Mouse (Mus musculus) liver, postnatal 0 days (tissue): Measurements from ENCODE around the gene Dnase1l2. TPM values are rescaled to one million over a fixed set of nuclear protein-coding genes. Genes with fewer than 3 reads are reported as not detected.

Experiments used
- ATAC-seq: fragments of 200-750 bp; cut with Nextera tagmentation; 2 replicates; pipeline ENCODE4 v1.8.0; 2017; ENCODE audit warnings: mild to moderate bottlenecking, moderate library complexity
- DNase-seq: peaks from one replicate; pipeline ENCODE4 v3.0.0-alpha.2; 2016
- H3K27ac ChIP-seq: fragments of 300-500 bp; sonication (generic); 2 replicates; pipeline ENCODE4 v1.5.1; 2014; ENCODE audit warnings: antibody characterized with exemption, moderate library complexity, mild to moderate bottlenecking, low read depth
- H3K27me3 ChIP-seq: fragments of 300-500 bp; sonication (generic); 2 replicates; pipeline ENCODE4 v1.6.1; 2014; ENCODE audit warnings: low read length, control low read depth, mixed read lengths; ENCODE audit not compliant: insufficient read depth
- H3K36me3 ChIP-seq: fragments of 300-500 bp; sonication (generic); replicated peaks from 2 replicates; pipeline ENCODE4 v1.6.1; 2014; ENCODE audit warnings: mild to moderate bottlenecking, control low read depth, low read length, moderate library complexity, mixed read lengths; ENCODE audit not compliant: insufficient read depth
- H3K4me1 ChIP-seq: fragments of 300-500 bp; sonication (generic); 2 replicates; pipeline ENCODE4 v1.6.1; 2014; ENCODE audit warnings: antibody characterized with exemption, mild to moderate bottlenecking, control low read depth; ENCODE audit not compliant: insufficient read depth
- H3K4me2 ChIP-seq: fragments of 300-500 bp; sonication (generic); 2 replicates; pipeline ENCODE4 v1.6.1; 2014; ENCODE audit warnings: low read depth, mild to moderate bottlenecking, low read length, moderate library complexity, mixed read lengths
- H3K4me3 ChIP-seq: fragments of 300-500 bp; sonication (generic); 2 replicates; pipeline ENCODE4 v1.5.1; 2014; ENCODE audit warnings: low read depth, low read length
- H3K9ac ChIP-seq: fragments of 300-500 bp; sonication (generic); replicated peaks from 2 replicates; pipeline ENCODE4 v1.6.1; 2014; ENCODE audit warnings: mild to moderate bottlenecking, moderate library complexity
- H3K9me3 ChIP-seq: fragments of 300-500 bp; sonication (generic); 2 replicates; pipeline ENCODE4 v1.6.1; 2016; ENCODE audit warnings: mild to moderate bottlenecking, control low read depth, low read length, mixed read lengths
- CTCF ChIP-seq: sonication (generic); IDR thresholded peaks from 2 replicates; pipeline ENCODE4 v1.5.1; 2016; ENCODE audit warnings: antibody characterized with exemption, low read depth
- EP300 ChIP-seq: IDR thresholded peaks from 2 replicates; pipeline ENCODE4 v1.6.1; 2016; ENCODE audit warnings: antibody characterized with exemption, low read depth, mild to moderate bottlenecking
- WGBS: fragments of 180-500 bp; shearing (Covaris S2); extraction: QIAGEN DNeasy Blood & Tissue Kit; methylation state at CpG from one replicate; pipeline ENCODE4 v1.1.7; 2014; ENCODE audit not compliant: insufficient replicate concordance; 5-methylcytosine and 5-hydroxymethylcytosine counted together
- polyA plus RNA-seq: library from polyadenylated mRNA; unstranded; fragments of >200 nt; fragmentation: Nextera tagmentation; extraction: Ambion mirVana; gene quantifications from 2 replicates; pipeline ENCODE4 v1.2.1, GENCODE M21; 2015

Dnase1l2 gene
- polyA plus RNA-seq, 1 experiment from 2014 or later, result 0.35 TPM

DNA sequence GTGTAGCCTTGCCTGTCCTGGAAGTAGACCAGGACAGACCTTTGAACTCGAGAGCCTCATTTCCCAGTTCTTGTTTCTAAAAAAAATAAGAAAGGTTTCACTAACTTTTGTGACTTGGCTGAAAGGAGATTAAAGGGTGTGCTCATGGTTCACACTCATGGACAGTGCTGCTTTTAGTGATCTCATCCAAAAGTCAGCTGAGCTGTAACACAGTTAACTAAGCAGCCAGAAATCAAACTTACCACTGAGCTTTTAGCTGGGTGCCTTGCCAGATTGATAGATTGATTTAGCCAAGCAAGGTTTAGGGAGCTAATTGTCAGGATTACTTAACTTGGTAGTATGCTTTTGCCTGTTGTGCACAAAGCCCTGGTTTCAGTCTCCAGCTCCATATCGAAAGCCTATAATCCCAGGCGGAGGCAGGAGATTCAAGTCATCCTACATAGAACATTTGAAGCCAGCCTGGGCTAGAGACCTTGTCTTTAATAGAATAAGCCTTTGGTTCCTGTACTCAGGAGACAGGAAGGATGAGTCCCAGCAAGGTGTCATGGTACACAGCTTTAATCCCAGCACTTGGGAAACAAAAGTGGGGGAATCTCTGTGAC lies 26.8 kb downstream of the Dnase1l2 start:
- peaks cover 50% of the 10 kb centered on the region for H3K36me3 ChIP-seq
- peaks cover 16% of the 10 kb centered on the region for H3K4me1 ChIP-seq
- WGBS, result 76% methylated on average over 3 of the region's 3 CpGs
- H3K9ac ChIP-seq, result peak overlapping the region; percentile 94
- peak overlapping the region; percentile 89 for H3K4me3 ChIP-seq
- H3K27me3 ChIP-seq, result no peaks in the 10 kb centered on the region
- no peak for TF ChIP-seq EP300
- TF ChIP-seq CTCF, result no peak
- H3K9me3 ChIP-seq, result no peaks in the 10 kb centered on the region
- peak overlapping the region; percentile 91 for H3K4me2 ChIP-seq
- H3K27ac ChIP-seq, result no peak overlapping the region
- no peak for ATAC-seq
- no peak for DNase-seq

DNA sequence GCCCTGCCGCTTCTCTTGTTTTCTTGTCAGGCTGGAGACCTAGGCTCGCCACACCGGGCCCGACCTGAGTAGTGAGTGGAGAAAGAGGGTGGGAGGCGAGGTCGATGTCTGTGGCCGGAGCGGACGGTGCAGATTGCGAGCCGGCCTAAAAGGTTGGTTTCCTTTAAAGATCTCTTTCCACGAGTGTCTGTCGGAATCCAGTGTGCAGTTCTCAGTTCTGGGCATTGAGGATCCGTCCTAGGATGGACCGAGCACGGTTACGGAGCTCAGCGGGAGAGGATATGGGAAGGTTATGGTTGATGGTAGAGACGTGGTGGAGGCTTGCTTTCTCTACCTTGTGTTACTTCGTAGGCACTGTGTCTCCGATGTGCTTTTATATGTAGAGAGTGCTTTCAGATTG lies 27.9 kb downstream of the Dnase1l2 start:
- 0% methylated on average over 21 of the region's 21 CpGs for WGBS
- Histone ChIP-seq H3K4me1 (peaks cover 16% of the 10 kb centered on the region), H3K36me3 (peaks cover 47% of the 10 kb centered on the region), H3K9ac (peak overlapping the region; percentile 94), H3K9me3 (no peaks in the 10 kb centered on the region), H3K27me3 (no peaks in the 10 kb centered on the region), H3K27ac (peak overlapping the region; percentile 89), H3K4me2 (peak overlapping the region; percentile 91), H3K4me3 (peak overlapping the region; percentile 89)
- no peak for TF ChIP-seq CTCF
- no peak for TF ChIP-seq EP300
- ATAC-seq (no peak), DNase-seq (no peak)

DNA sequence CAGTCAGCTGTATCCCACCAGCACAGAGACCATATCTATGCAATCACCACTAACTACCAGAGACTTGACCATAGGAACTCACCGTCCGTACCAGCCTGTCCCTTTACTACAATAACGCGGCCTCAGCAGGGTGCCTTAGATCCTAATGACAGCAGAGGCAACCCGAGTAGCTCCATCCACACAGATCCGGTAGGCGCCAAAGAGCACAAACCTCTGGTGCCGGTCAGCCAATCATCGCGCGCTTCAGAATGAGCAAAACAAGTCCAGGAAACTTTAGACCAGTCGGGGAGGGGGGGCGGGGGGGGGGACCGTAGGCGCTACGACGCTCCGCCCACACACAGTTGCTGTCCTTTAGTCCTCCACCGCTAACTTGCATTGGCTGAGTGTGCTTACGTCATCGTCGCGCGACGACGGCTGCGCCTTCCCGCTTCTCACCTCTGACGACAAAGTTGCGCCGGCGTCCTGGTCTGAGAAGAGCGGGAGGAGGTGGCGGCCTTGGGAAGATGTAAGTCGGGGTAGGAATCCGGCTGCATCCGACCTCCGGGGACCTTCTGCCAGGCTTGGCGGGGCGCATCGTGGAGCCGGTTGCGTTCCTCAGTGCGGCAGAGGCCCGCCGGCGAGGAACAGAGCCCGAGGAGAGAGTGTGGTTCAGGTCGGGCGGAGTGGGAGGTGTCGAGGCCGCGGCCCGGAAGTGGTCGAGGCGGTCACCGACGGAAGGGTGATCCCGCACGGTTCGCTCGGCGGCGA lies 28.5 kb downstream of the Dnase1l2 start, which contains the start of gene Rnps1:
Gene Rnps1, plus strand, starts transcription at position 336 of the 747 bp plus-strand sequence.
- Histone ChIP-seq H3K9me3 (no peaks in the 10 kb centered on the region), H3K4me3 (peak within 1 kb of the TSS; percentile 89), H3K4me1 (peaks cover 16% of the 10 kb centered on the region), H3K4me2 (peak within 1 kb of the TSS; percentile 91), H3K36me3 (peaks cover 47% of the 10 kb centered on the region), H3K27me3 (no peaks in the 10 kb centered on the region), H3K27ac (peak within 1 kb of the TSS; percentile 89), H3K9ac (peak within 1 kb of the TSS; percentile 94)
- TF ChIP-seq EP300 (0 out of 2 replicates have a peak, but pooled peaks have one; percentile 52), CTCF (no peak; the same call in 1 of the 2 replicates)
- peak; percentile 100 for DNase-seq
- under 1% methylated on average over 60 of the region's 64 CpGs for WGBS
- peak; percentile 91 for ATAC-seq

DNA sequence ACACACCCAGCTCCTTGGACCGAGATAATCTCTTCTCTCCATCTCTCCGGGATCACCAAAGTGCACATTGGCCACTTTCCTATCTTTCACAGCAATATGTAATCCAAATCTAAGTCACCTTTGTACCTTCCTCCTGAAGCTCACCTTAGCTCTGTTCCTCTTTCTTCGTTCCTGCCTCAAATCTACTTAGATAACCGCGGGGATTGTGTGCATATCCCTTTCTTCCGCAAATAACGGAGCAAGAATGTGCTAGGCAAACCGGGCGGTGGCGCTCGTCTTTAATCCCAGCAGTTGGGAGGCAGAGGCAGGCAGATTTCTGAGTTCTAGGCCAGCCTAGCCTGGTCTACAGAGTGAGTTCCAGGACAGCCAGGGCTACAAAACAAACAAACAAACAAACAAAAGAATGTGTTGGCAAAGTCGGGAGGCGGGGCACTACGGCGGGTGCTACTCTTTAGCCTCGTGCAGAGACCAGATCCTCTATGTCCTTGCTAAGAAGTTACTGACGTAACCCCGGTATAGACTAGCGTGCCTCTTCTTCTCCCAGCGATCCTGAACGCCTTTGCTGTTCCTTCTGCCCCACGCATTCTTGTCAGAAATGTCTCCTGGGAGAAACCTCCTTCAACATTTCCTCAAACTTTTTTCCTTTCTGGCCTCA lies 29.2 kb downstream of the Dnase1l2 start:
- Histone ChIP-seq H3K36me3 (peaks cover 47% of the 10 kb centered on the region), H3K4me2 (peak overlapping the region; percentile 78), H3K27me3 (no peaks in the 10 kb centered on the region), H3K27ac (peak overlapping the region; percentile 86), H3K9me3 (no peaks in the 10 kb centered on the region), H3K9ac (peak overlapping the region; percentile 57), H3K4me1 (peaks cover 16% of the 10 kb centered on the region), H3K4me3 (peak overlapping the region; percentile 89)
- TF ChIP-seq EP300 (no peak), CTCF (peak; percentile 72)
- peak; percentile 72 for DNase-seq
- WGBS, result 12% methylated on average over 22 of the region's 22 CpGs
- ATAC-seq, result peak; percentile 18

DNA sequence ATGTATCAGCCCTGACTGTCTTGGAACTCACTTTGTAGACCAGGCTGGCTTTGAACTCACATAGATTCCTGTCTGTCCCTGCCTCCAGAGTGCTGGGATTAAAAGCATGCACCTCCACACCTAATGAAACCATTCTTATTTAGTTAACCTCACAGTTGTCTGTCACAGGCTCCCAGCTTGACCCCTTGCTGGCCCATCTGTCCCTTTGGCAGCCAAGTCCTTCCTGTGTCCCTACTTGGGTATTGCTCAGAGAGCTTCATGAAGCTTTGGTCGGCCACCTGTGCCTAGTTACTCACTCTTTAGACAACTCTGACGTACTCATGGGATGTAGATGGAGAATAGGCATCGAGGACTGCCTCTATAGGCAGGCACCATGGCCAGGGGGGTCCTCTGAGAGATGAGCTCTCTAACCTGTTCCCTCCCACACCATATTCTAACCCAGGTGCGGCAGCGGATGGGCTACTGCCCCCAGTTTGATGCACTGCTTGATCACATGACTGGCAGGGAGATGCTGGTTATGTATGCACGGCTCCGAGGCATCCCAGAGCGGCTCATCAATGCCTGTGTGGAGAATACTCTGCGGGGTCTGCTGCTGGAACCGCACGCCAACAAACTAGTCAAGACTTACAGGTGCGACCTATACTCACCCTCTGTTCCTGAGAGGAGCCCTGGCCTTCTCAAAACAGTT lies 35.6 kb downstream of the Dnase1l2 start:
- Histone ChIP-seq H3K4me2 (no peak overlapping the region), H3K36me3 (peaks cover 73% of the 10 kb centered on the region), H3K9ac (no peak overlapping the region), H3K9me3 (no peaks in the 10 kb centered on the region), H3K4me3 (no peak overlapping the region), H3K4me1 (no peaks in the 10 kb centered on the region), H3K27ac (no peak overlapping the region), H3K27me3 (no peaks in the 10 kb centered on the region)
- ATAC-seq (no peak), DNase-seq (no peak)
- 87% methylated on average over 12 of the region's 12 CpGs for WGBS
- TF ChIP-seq EP300 (no peak), CTCF (no peak)
